Mouse (Mus musculus): ENCODE measurements around the gene Gli2.

The Gli2 gene

GRCm38 (mm10) chr1:119051192-119051937 lies 2.1 kb downstream of the Gli2 start:
- no peak for DNase-seq (ENCODE audit: low read depth)

- no peak for DNase-seq (ENCODE audit: low read depth)
These were observed 3.4 kb downstream of the Gli2 start for GRCm38 (mm10) chr1:119049812-119050615.

- DNase-seq (ENCODE audit: low read depth): no peak
These were observed 4.4 kb downstream of the Gli2 start for GRCm38 (mm10) chr1:119048988-119049387.

- no peak for DNase-seq (ENCODE audit: low read depth)
These were observed 4.9 kb downstream of the Gli2 start for GRCm38 (mm10) chr1:119048547-119048946.

GRCm38 (mm10) chr1:119047462-119048371 lies 5.7 kb downstream of the Gli2 start:
- DNase-seq (ENCODE audit: low read depth): no peak

- no peak for DNase-seq (ENCODE audit: low read depth)
These were observed 15.0 kb downstream of the Gli2 start for GRCm38 (mm10) chr1:119038436-119038835.

- no peak for DNase-seq (ENCODE audit: low read depth)
These were observed 17.5 kb downstream of the Gli2 start for GRCm38 (mm10) chr1:119035931-119036330.

- DNase-seq (ENCODE audit: low read depth): no peak
These were observed 18.1 kb downstream of the Gli2 start for GRCm38 (mm10) chr1:119035301-119035700.

- peak; percentile 78 for DNase-seq (ENCODE audit: low read depth)
These were observed 19.2 kb downstream of the Gli2 start for GRCm38 (mm10) chr1:119034163-119034705.

- peak; percentile 92 for DNase-seq (ENCODE audit: low read depth)
These were observed 19.8 kb downstream of the Gli2 start for GRCm38 (mm10) chr1:119033450-119034162.

- no peak for DNase-seq (ENCODE audit: low read depth)
These were observed 22.2 kb downstream of the Gli2 start for GRCm38 (mm10) chr1:119031185-119031584.

GRCm38 (mm10) chr1:119025647-119026358 lies 27.6 kb downstream of the Gli2 start:
- DNase-seq (ENCODE audit: low read depth): no peak

- peak; percentile 54 for DNase-seq (ENCODE audit: low read depth)
These were observed 31.1 kb downstream of the Gli2 start for GRCm38 (mm10) chr1:119022311-119022710.

- no peak for DNase-seq (ENCODE audit: low read depth)
These were observed 33.3 kb downstream of the Gli2 start for GRCm38 (mm10) chr1:119020092-119020491.

GRCm38 (mm10) chr1:119019056-119019455 lies 34.4 kb downstream of the Gli2 start:
- no peak for DNase-seq (ENCODE audit: low read depth)

GRCm38 (mm10) chr1:119016866-119017265 lies 36.6 kb downstream of the Gli2 start:
- no peak for DNase-seq (ENCODE audit: low read depth)

- DNase-seq (ENCODE audit: low read depth): no peak
These were observed 38.3 kb downstream of the Gli2 start for GRCm38 (mm10) chr1:119015108-119015507.

- DNase-seq (ENCODE audit: low read depth): no peak
These were observed 44.5 kb downstream of the Gli2 start for GRCm38 (mm10) chr1:119008949-119009348.

- DNase-seq (ENCODE audit: low read depth): peak; percentile 34
These were observed 49.5 kb downstream of the Gli2 start for GRCm38 (mm10) chr1:119003852-119004398.

- no peak for DNase-seq (ENCODE audit: low read depth)
These were observed 51.9 kb downstream of the Gli2 start for GRCm38 (mm10) chr1:119001454-119002034.

All from fibroblast of lung, adult 2 months (primary cell).